Comparison of ENCODE assay signal across 24 mouse cellular contexts in genomic region chr7:118845141-118845540, GRCm38 (mm10). TPM values are rescaled to one million over a fixed set of nuclear protein-coding genes. Genes with fewer than 3 reads are reported as not detected.
DNase-seq lines count a peak whose midpoint lies in the region; ATAC-seq and TF ChIP-seq lines count a peak whose summit lies in the region.
"Had no signal": no experiment of that assay in that cellular context is flagged by ENCODE, and none has a peak within 500 bp of the region (broad histone marks: within the 10 kb centered on the region; RNA-seq: fewer than 3 reads in every experiment).

No protein-coding gene starts in this region.

- H3K79me2 ChIP-seq in myocyte (ENCODE audit: control insufficient read depth, insufficient read depth) = no peaks in the 10 kb centered on the region

- TF ChIP-seq CTCF in hindbrain, postnatal 0 days (IDR thresholded peaks at IDR 0.05; ENCODE audit: low read depth) = no peak

- DNase-seq in heart, adult 11 months = peak; percentile 87
- DNase-seq in heart, postnatal 14 days = no peak
- peak; percentile 22 to 26 for DNase-seq in urinary bladder, adult 18-20 months (ENCODE audit: low spot score in 2 of 2)
- DNase-seq in urinary bladder, postnatal 10 days (ENCODE audit: low spot score) = no peak
- no peak for DNase-seq in hindbrain, postnatal 0 days (ENCODE audit: low spot score)
- DNase-seq: adrenal gland, adult 2 months; adrenal gland, postnatal 14 days; cerebellum, adult 11 months; cerebellum, adult 8-10 months; cerebellum, postnatal 25 days; embryo, embryonic 11 days; gastrocnemius, postnatal 25 days; heart, adult 2 months had no signal

- 0 out of 2 replicates have a peak, but pooled peaks cover 3% of the 10 kb centered on the region for H3K4me1 ChIP-seq in hindbrain, postnatal 0 days (ENCODE audit: insufficient read depth, low read length)
- H3K4me1 ChIP-seq: forebrain, embryonic 12.5 days; hindbrain, embryonic 12.5 days had no signal

- H3K4me2 ChIP-seq in myocyte (ENCODE audit: low read depth) = no peak overlapping the region
- H3K4me2 ChIP-seq in hindbrain, postnatal 0 days (ENCODE audit: low read depth, low read length) = no peak overlapping the region
- H3K4me2 ChIP-seq: embryonic facial prominence, embryonic 13.5 days; forebrain, embryonic 12.5 days; forebrain, embryonic 15.5 days; heart, embryonic 13.5 days; hindbrain, embryonic 12.5 days; hindbrain, embryonic 15.5 days had no signal

- TF ChIP-seq POLR2A in myocyte (IDR thresholded peaks at IDR 0.05; ENCODE audit: insufficient read length, low read depth) = no peak

- WGBS in hindbrain, postnatal 0 days = 75% methylated on average over 5 of the region's 5 CpGs

- H3K4me3 ChIP-seq in myocyte = no peak overlapping the region
- H3K4me3 ChIP-seq in hindbrain, postnatal 0 days (ENCODE audit: low read length) = no peak overlapping the region
- H3K4me3 ChIP-seq: embryonic facial prominence, embryonic 10.5 days; embryonic facial prominence, embryonic 13.5 days; erythroblast, embryonic 14.5 days; forebrain, embryonic 12.5 days; forebrain, embryonic 15.5 days; heart, adult 2 months; heart, embryonic 10.5 days; heart, embryonic 13.5 days; hindbrain, embryonic 12.5 days; hindbrain, embryonic 15.5 days had no signal

- no peak for ATAC-seq in hindbrain, postnatal 0 days
- ATAC-seq: CD4-positive, CD25-positive, alpha-beta regulatory T cell, adult 4 months; forebrain, embryonic 15.5 days had no signal

- H3ac ChIP-seq in myocyte (ENCODE audit: control insufficient read depth, insufficient read length) = no peak overlapping the region

- H3K9ac ChIP-seq in hindbrain, postnatal 0 days (replicated peaks; ENCODE audit: low read length) = no peak overlapping the region
- H3K9ac ChIP-seq: embryonic facial prominence, embryonic 13.5 days; forebrain, embryonic 12.5 days; forebrain, embryonic 15.5 days; heart, embryonic 13.5 days; hindbrain, embryonic 12.5 days; hindbrain, embryonic 15.5 days had no signal

- intact Hi-C loops in heart, postnatal 14 days (cut with DNase I) = no loop called here

- peaks cover 26% of the 10 kb centered on the region for H3K36me3 ChIP-seq in myocyte (ENCODE audit: control insufficient read depth, insufficient read depth)
- H3K36me3 ChIP-seq in hindbrain, postnatal 0 days (ENCODE audit: insufficient read depth, low read length) = peaks cover 63% of the 10 kb centered on the region

- no peak overlapping the region for H3K27ac ChIP-seq in hindbrain, postnatal 0 days
- H3K27ac ChIP-seq: embryonic facial prominence, embryonic 10.5 days; embryonic facial prominence, embryonic 13.5 days; forebrain, embryonic 12.5 days; forebrain, embryonic 15.5 days; heart, adult 2 months; heart, embryonic 10.5 days; heart, embryonic 13.5 days; hindbrain, embryonic 12.5 days; hindbrain, embryonic 15.5 days had no signal

- no peaks in the 10 kb centered on the region for H3K9me3 ChIP-seq in hindbrain, postnatal 0 days (ENCODE audit: low read length)
- H3K9me3 ChIP-seq: embryonic facial prominence, embryonic 10.5 days; embryonic facial prominence, embryonic 13.5 days; forebrain, embryonic 12.5 days; forebrain, embryonic 15.5 days; heart, embryonic 10.5 days; heart, embryonic 13.5 days; hindbrain, embryonic 12.5 days; hindbrain, embryonic 15.5 days had no signal

- no peaks in the 10 kb centered on the region for H3K27me3 ChIP-seq in myocyte (ENCODE audit: control insufficient read depth, insufficient read depth, insufficient read length)
- no peaks in the 10 kb centered on the region for H3K27me3 ChIP-seq in hindbrain, postnatal 0 days (ENCODE audit: insufficient read depth, low read length)
- H3K27me3 ChIP-seq: embryonic facial prominence, embryonic 13.5 days; forebrain, embryonic 12.5 days; forebrain, embryonic 15.5 days; heart, embryonic 13.5 days; hindbrain, embryonic 12.5 days; hindbrain, embryonic 15.5 days had no signal

TF ChIP-seq in myocyte, 11 proteins besides CTCF, POLR2A, EP300 and RAD21:
- TF ChIP-seq MYOD1 (IDR thresholded peaks at IDR 0.05; ENCODE audit: control insufficient read depth in 1 of 3, insufficient read length in 2 of 3, low read depth in 2 of 3) = no peak
- peak; percentile 39 for TF ChIP-seq POLR2AphosphoS2 (IDR thresholded peaks at IDR 0.05; ENCODE audit: insufficient read length, low read depth)
- TF ChIP-seq USF1 (IDR thresholded peaks at IDR 0.05; ENCODE audit: low read depth) = no peak

RNA-seq across cellular contexts. Expression of gene Iqck, which starts 10.4 kb away (rescaled TPM):
- total RNA-seq in heart, postnatal 14 days (2021) = under 1 TPM; 0.27 to 0.60 TPM
- 0.84 TPM for polyA plus RNA-seq in myocyte (2012; fragmentation: generic; extraction: Trizol)
- 4.6 and 4.8 TPM in 2 replicates for total RNA-seq in hindbrain, postnatal 0 days (2014; rRNA removed)
- polyA plus RNA-seq in hindbrain, postnatal 0 days (2015; fragmentation: Nextera tagmentation; extraction: Ambion mirVana) = 4.4 and 4.9 TPM in 2 replicates

RNA-seq across cellular contexts. Expression of gene Knop1, which starts 10.9 kb away (rescaled TPM):
- 10 to 100 TPM; 16.9 to 18.4 TPM for total RNA-seq in heart, postnatal 14 days (2021)
- polyA plus RNA-seq in myocyte (2012; fragmentation: generic; extraction: Trizol) = 13.0 TPM
- total RNA-seq in hindbrain, postnatal 0 days (2014; rRNA removed) = 30.8 and 31.9 TPM in 2 replicates
- polyA plus RNA-seq in hindbrain, postnatal 0 days (2015; fragmentation: Nextera tagmentation; extraction: Ambion mirVana) = 75.6 and 78.9 TPM in 2 replicates

Comparison
In these comparisons a context has a peak if more than half of its experiments do, and no peak if none do; other contexts are left out.
1. DNase-seq: peak in heart, adult 11 months (single experiment) and urinary bladder, adult 18-20 months (2 of 2); none in heart, postnatal 14 days (0 of 2), urinary bladder, postnatal 10 days (single experiment) and hindbrain, postnatal 0 days (single experiment).